In the genomic region with DNA sequence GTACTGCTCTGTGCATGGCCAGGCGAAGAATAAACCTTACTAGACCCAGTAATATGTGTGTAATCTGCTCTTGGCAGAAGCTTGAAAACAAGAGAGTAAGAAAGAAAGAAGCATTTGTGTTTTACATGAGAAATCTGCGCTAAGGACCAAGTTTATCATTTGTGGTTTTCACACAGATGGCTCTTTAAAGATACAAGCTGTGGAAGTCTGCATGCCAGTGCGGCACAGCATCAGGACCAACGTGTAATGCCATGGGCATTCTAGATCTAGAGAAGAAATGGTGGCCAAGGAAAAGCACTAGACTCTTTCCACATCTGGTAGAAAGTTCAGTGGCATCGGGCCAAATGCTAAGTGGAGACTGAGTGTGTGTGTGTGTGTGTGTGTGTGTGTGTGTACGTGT, we compare ENCODE assay signal across 26 mouse cellular contexts.
A peak's percentile ranks its signal among the peaks of the same experiment; 100 is the strongest.
DNase-seq lines count a peak whose midpoint lies in the region; ATAC-seq lines count a peak whose summit lies in the region.
"Had no signal": no experiment of that assay in that cellular context is flagged by ENCODE, and none has a peak within 500 bp of the region (broad histone marks: within the 10 kb centered on the region; RNA-seq: fewer than 3 reads in every experiment).

No protein-coding gene starts in this region.

- H3K27ac ChIP-seq in midbrain, embryonic 11.5 days (ENCODE audit: low read depth, low read length), result no peak overlapping the region
- H3K27ac ChIP-seq in midbrain, embryonic 16.5 days (ENCODE audit: low read length), result no peak overlapping the region
- H3K27ac ChIP-seq: embryonic facial prominence, embryonic 12.5 days; embryonic facial prominence, embryonic 15.5 days; forebrain, embryonic 13.5 days; heart, adult 2 months; heart, embryonic 15.5 days; hindbrain, embryonic 14.5 days; hindbrain, postnatal 0 days had no signal

- H3K27me3 ChIP-seq in midbrain, embryonic 11.5 days (ENCODE audit: control insufficient read depth, insufficient read depth, low read length), result no peaks in the 10 kb centered on the region
- H3K27me3 ChIP-seq in midbrain, embryonic 16.5 days (ENCODE audit: control insufficient read depth, insufficient read depth, low read depth, low read length), result no peaks in the 10 kb centered on the region
- H3K27me3 ChIP-seq: embryonic facial prominence, embryonic 12.5 days; embryonic facial prominence, embryonic 15.5 days; forebrain, embryonic 13.5 days; heart, embryonic 15.5 days had no signal

- peak; percentile 50 for DNase-seq in heart, adult 11 months
- no peak for DNase-seq in heart, postnatal 14 days
- DNase-seq in layer of hippocampus, adult 8-10 months (ENCODE audit: low spot score in 2 of 2), result peak; percentile 22 to 31
- DNase-seq in layer of hippocampus, adult 9-10 months (ENCODE audit: low spot score), result no peak
- peak; percentile 37 for DNase-seq in midbrain, embryonic 11.5 days (ENCODE audit: low spot score, missing footprints)
- DNase-seq in brain, adult 2 months (ENCODE audit: low read depth, low spot score), result peak; percentile 19
- DNase-seq in kidney, postnatal 4 days, result no peak
- DNase-seq: adrenal gland, postnatal 10 days; cerebellum, adult 11 months; cerebellum, adult 2 months; cerebellum, adult 9-11 months; cerebellum, postnatal 25 days; gastrocnemius, postnatal 25 days; heart, adult 2 months; heart, postnatal 10 days; heart, postnatal 4 days had no signal

- H3K4me2 ChIP-seq in midbrain, embryonic 11.5 days, result no peak overlapping the region
- H3K4me2 ChIP-seq in midbrain, embryonic 16.5 days (ENCODE audit: low read length), result no peak overlapping the region
- H3K4me2 ChIP-seq: embryonic facial prominence, embryonic 12.5 days; embryonic facial prominence, embryonic 15.5 days; forebrain, embryonic 13.5 days; heart, embryonic 11.5 days; heart, embryonic 15.5 days; hindbrain, embryonic 14.5 days had no signal

- intact Hi-C loops in heart, postnatal 14 days (cut with DNase I), result no loop called here

- ATAC-seq in midbrain, embryonic 11.5 days (ENCODE audit: low FRiP score), result no peak
- no peak for ATAC-seq in midbrain, embryonic 16.5 days
- ATAC-seq: CD4-positive, CD25-positive, alpha-beta regulatory T cell, adult 4 months; forebrain, embryonic 13.5 days; hindbrain, postnatal 0 days; inflammation-experienced regulatory T-cells, adult 6 months had no signal

- H3K4me1 ChIP-seq in midbrain, embryonic 11.5 days (ENCODE audit: control insufficient read depth, insufficient read depth, low read length), result no peaks in the 10 kb centered on the region
- no peaks in the 10 kb centered on the region for H3K4me1 ChIP-seq in midbrain, embryonic 16.5 days (ENCODE audit: control insufficient read depth, insufficient read depth, low read length)
- H3K4me1 ChIP-seq: embryonic facial prominence, embryonic 12.5 days; forebrain, embryonic 13.5 days; heart, embryonic 15.5 days had no signal

- H3K36me3 ChIP-seq in midbrain, embryonic 11.5 days (ENCODE audit: control insufficient read depth, insufficient read depth, low read length), result no peaks in the 10 kb centered on the region
- no peaks in the 10 kb centered on the region for H3K36me3 ChIP-seq in midbrain, embryonic 16.5 days (ENCODE audit: control insufficient read depth, insufficient read depth, low read length)
- H3K36me3 ChIP-seq: embryonic facial prominence, embryonic 12.5 days; embryonic facial prominence, embryonic 15.5 days; heart, embryonic 15.5 days had no signal

- H3K4me3 ChIP-seq in midbrain, embryonic 11.5 days (ENCODE audit: low read depth, low read length), result no peak overlapping the region
- no peak overlapping the region for H3K4me3 ChIP-seq in midbrain, embryonic 16.5 days (ENCODE audit: low read depth, low read length)
- H3K4me3 ChIP-seq: embryonic facial prominence, embryonic 12.5 days; embryonic facial prominence, embryonic 15.5 days; forebrain, embryonic 13.5 days; heart, adult 2 months; heart, embryonic 15.5 days had no signal

- no peak overlapping the region for H3K9ac ChIP-seq in midbrain, embryonic 11.5 days (ENCODE audit: low read length)
- no peak overlapping the region for H3K9ac ChIP-seq in midbrain, embryonic 16.5 days (ENCODE audit: low read depth, low read length)
- H3K9ac ChIP-seq: embryonic facial prominence, embryonic 12.5 days; embryonic facial prominence, embryonic 15.5 days; forebrain, embryonic 13.5 days; heart, embryonic 15.5 days; hindbrain, embryonic 14.5 days had no signal

- WGBS in midbrain, embryonic 11.5 days, result 95% methylated on average over 6 of the region's 6 CpGs
- WGBS in midbrain, embryonic 16.5 days, result 96% methylated on average over 6 of the region's 6 CpGs

- H3K9me3 ChIP-seq in midbrain, embryonic 11.5 days (ENCODE audit: control insufficient read depth, low read length), result no peaks in the 10 kb centered on the region
- H3K9me3 ChIP-seq in midbrain, embryonic 16.5 days (replicated peaks; ENCODE audit: control insufficient read depth, low read length, poor library complexity, severe bottlenecking), result no peaks in the 10 kb centered on the region
- H3K9me3 ChIP-seq: embryonic facial prominence, embryonic 12.5 days; embryonic facial prominence, embryonic 15.5 days; forebrain, embryonic 13.5 days; heart, embryonic 15.5 days had no signal

Comparison
In these comparisons a context has a peak if more than half of its experiments do, and no peak if none do; other contexts are left out.
1. DNase-seq: peak in heart, adult 11 months (single experiment), layer of hippocampus, adult 8-10 months (2 of 2), midbrain, embryonic 11.5 days (single experiment) and brain, adult 2 months (single experiment); none in heart, postnatal 14 days (0 of 2), layer of hippocampus, adult 9-10 months (single experiment) and kidney, postnatal 4 days (0 of 2).